In the genomic region with DNA sequence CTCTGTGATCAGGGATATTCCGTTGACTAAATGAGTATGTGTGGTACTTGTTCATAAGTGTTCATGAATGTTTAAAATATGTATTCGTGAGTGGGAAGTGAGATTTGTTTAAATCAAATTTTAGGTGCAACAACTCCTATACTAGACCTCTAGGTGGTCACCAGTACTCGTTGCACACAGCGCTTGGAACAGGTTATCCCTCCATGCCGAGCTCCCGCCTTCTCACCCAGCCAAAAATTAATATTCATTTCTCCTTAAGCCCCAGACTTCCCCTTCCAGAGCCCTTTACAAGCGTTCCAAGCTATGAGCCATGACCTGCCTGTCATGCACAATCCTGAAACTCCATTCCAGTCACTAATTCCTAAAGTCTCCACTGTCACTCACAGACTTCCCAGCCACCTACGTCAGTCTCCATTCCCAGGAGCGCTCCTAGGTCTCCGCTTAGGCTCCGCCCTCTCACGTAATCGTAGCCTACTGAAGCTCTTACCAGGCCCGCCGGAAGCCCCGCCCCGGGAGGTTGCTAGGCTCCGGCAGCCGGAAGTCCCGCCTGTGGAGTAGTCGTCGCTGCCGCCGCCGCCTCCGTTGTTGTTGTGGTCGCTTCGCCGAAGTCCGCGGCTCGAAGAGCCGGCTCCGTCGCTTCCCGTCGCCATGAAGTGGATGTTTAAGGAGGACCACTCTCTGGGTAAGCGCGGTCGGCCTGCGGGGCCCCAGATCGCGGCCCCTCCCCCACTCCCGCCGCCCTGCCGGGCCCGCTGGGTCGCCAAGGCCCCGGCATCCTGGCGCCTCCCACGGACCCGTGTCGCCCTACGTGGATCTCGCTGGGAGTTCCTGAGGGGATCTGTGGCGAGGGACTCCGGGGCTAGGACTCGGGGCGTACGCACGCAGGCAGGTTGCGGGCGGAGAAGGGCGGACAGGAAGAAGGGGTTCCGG, we compare ENCODE assay signal across 1 mouse cellular context.
TF ChIP-seq lines count a peak whose summit lies in the region.

A gene (plus strand): TSS at position 533 of the 930 bp plus-strand sequence.

TF ChIP-seq in MEL, 35 proteins besides CTCF, POLR2A, EP300 and RAD21 (continued from another document):
- no peak for TF ChIP-seq MAZ (IDR thresholded peaks at IDR 0.05; ENCODE audit: low read depth, low read length)
- TF ChIP-seq E2F4 (IDR thresholded peaks at IDR 0.05; ENCODE audit: borderline replicate concordance, low read depth, low read length) = 0 out of 2 replicates have a peak, but pooled peaks have one; percentile 51
- peak; percentile 61 for TF ChIP-seq ELF1 (IDR thresholded peaks at IDR 0.05; ENCODE audit: low read depth, low read length)
- TF ChIP-seq MXI1 (IDR thresholded peaks at IDR 0.05; ENCODE audit: low read depth, low read length) = no peak; the same call in 1 of the 2 replicates
- no peak for TF ChIP-seq MYB (IDR thresholded peaks at IDR 0.05; ENCODE audit: low read depth, low read length)
- TF ChIP-seq USF2 (IDR thresholded peaks at IDR 0.05; ENCODE audit: borderline replicate concordance in 1 of 2, insufficient read depth in 1 of 2, low read depth in 1 of 2, low read length in 2 of 2) = no peak
- no peak for TF ChIP-seq MEF2A (IDR thresholded peaks at IDR 0.05; ENCODE audit: extremely low read depth, insufficient replicate concordance, low read depth, low read length, poor library complexity, severe bottlenecking)
- TF ChIP-seq POLR2AphosphoS2 (IDR thresholded peaks at IDR 0.05; ENCODE audit: low read length) = no peak
- no peak for TF ChIP-seq CHD1 (IDR thresholded peaks at IDR 0.05; ENCODE audit: low read depth, low read length)
- no peak for TF ChIP-seq KAT2A (conservative IDR thresholded peaks at IDR 0.05; ENCODE audit: low read depth, low read length)
- no peak for TF ChIP-seq UBTF (IDR thresholded peaks at IDR 0.05; ENCODE audit: borderline replicate concordance, insufficient read depth, low read depth, low read length)
- TF ChIP-seq MYC (IDR thresholded peaks at IDR 0.05; ENCODE audit: low read depth, low read length) = no peak
- TF ChIP-seq CHD2 (IDR thresholded peaks at IDR 0.05; ENCODE audit: low read length) = no peak
- peak; percentile 46; the same call in 1 of the 2 replicates for TF ChIP-seq NELFE (IDR thresholded peaks at IDR 0.05; ENCODE audit: low read depth, low read length)
